Mouse (Mus musculus) spleen, embryonic (tissue): ENCODE measurements at regions not wholly inside any gene's neighbourhood (a gene's known extent, or its start where the extent isn't known, plus 50 kb on each side); places are given as distances from the start of the nearest gene placed in this dataset.

ENCODE experiments used
- CTCF ChIA-PET: fragments of 350-600 bp; sonication (Branson Sonifier 250); formaldehyde crosslinking; loops from one replicate; lab custom pipeline; 2022; lab: Charles Lee

GRCm38 (mm10) chr13:97566071-97566470 lies 194.4 kb downstream of the Gm10260 start:
- CTCF ChIA-PET, result no interaction called here

GRCm38 (mm10) chr13:97562241-97562640 lies 198.2 kb downstream of the Gm10260 start:
- CTCF ChIA-PET, result no interaction called here

- CTCF ChIA-PET, result no interaction called here
Observed at GRCm38 (mm10) chr13:97560789-97561188, 199.6 kb downstream of the Gm10260 start.

GRCm38 (mm10) chr13:97559611-97560385 lies 200.6 kb downstream of the Gm10260 start:
- CTCF ChIA-PET, result interaction anchor here (0.6 kb wide), 1 partner anchor 29 kb away, joined by 3 read pairs; no protein-coding TSS in a partner anchor

GRCm38 (mm10) chr13:97558884-97559283 lies 201.5 kb downstream of the Gm10260 start:
- CTCF ChIA-PET, result interaction anchor here (0.6 kb wide), 1 partner anchor 30 kb away, joined by 3 read pairs; no protein-coding TSS in a partner anchor

GRCm38 (mm10) chr13:97555312-97555711 lies 205.1 kb downstream of the Gm10260 start:
- CTCF ChIA-PET, result no interaction called here

GRCm38 (mm10) chr13:97554601-97555000 lies 205.8 kb downstream of the Gm10260 start:
- CTCF ChIA-PET, result no interaction called here

GRCm38 (mm10) chr13:97552236-97552635 lies 208.2 kb downstream of the Gm10260 start:
- CTCF ChIA-PET, result no interaction called here

GRCm38 (mm10) chr13:97550880-97551279 lies 209.6 kb downstream of the Gm10260 start:
- CTCF ChIA-PET, result no interaction called here

GRCm38 (mm10) chr13:97550172-97550571 lies 210.3 kb downstream of the Gm10260 start:
- CTCF ChIA-PET, result no interaction called here

- CTCF ChIA-PET, result no interaction called here
Observed at GRCm38 (mm10) chr13:97549384-97549783, 211.0 kb downstream of the Gm10260 start.

GRCm38 (mm10) chr13:97548527-97548977 lies 211.9 kb downstream of the Gm10260 start:
- CTCF ChIA-PET, result no interaction called here

GRCm38 (mm10) chr13:97546936-97547335 lies 213.5 kb downstream of the Gm10260 start:
- CTCF ChIA-PET, result no interaction called here

- CTCF ChIA-PET, result no interaction called here
Observed at GRCm38 (mm10) chr13:97545971-97546454, 214.4 kb downstream of the Gm10260 start.

GRCm38 (mm10) chr13:97539686-97540085 lies 220.7 kb downstream of the Gm10260 start:
- CTCF ChIA-PET, result no interaction called here

- CTCF ChIA-PET, result no interaction called here
Observed at GRCm38 (mm10) chr13:97538441-97538840, 222.0 kb downstream of the Gm10260 start.

GRCm38 (mm10) chr13:97537686-97538085 lies 222.7 kb downstream of the Gm10260 start:
- CTCF ChIA-PET, result no interaction called here

GRCm38 (mm10) chr13:97537206-97537605 lies 223.2 kb downstream of the Gm10260 start:
- CTCF ChIA-PET, result no interaction called here

GRCm38 (mm10) chr13:97533896-97534666 lies 226.4 kb downstream of the Gm10260 start:
- CTCF ChIA-PET, result no interaction called here

- CTCF ChIA-PET, result no interaction called here
Observed at GRCm38 (mm10) chr13:97531181-97531580, 229.3 kb downstream of the Gm10260 start.

- CTCF ChIA-PET, result no interaction called here
Observed at GRCm38 (mm10) chr13:97530570-97530969, 229.9 kb downstream of the Gm10260 start.

GRCm38 (mm10) chr13:97527958-97528357 lies 232.5 kb downstream of the Gm10260 start:
- CTCF ChIA-PET, result no interaction called here
